Mouse (Mus musculus) bone marrow, adult 2 months (tissue): ENCODE results near the gene Zfp2.

Experiments
- CTCF ChIP-seq: fragments of 200-500 bp; IDR thresholded peaks from 2 replicates; pipeline ENCODE4 v1.5.1; 2011; ENCODE audit warnings: low read length, control low read depth; ENCODE audit not compliant: control insufficient read depth, insufficient read depth
- POLR2A ChIP-seq: fragments of 200-500 bp; IDR thresholded peaks from 2 replicates; pipeline ENCODE4 v1.6.1; 2011; ENCODE audit warnings: low read depth, mild to moderate bottlenecking, control low read depth, low read length, borderline replicate concordance; ENCODE audit not compliant: control insufficient read depth

DNA sequence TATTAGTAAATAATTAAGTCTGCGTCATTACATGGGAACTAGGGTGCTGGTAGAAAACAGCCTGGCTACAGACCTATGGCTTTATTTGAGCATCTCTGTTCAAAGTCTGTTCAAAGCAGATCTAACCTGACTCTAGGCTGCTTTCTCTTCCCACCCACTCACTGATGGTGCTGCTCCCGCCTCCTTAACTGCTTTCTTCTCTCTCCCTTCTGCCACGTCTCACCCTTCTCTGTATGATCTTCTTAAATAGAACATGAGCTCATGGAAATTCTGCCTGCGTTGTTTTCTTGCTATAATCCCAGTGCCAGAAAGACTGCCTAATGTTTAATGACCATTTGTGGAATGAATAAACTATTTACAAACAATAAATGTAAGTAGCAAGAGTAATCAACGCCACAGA, 7.8 kb downstream of the Zfp2 start:
- TF ChIP-seq CTCF (no peak), POLR2A (no peak)
